Mouse (Mus musculus) limb, embryonic 13.5 days (tissue): ENCODE results near the gene Hmg20a. TPM values are rescaled to one million over a fixed set of nuclear protein-coding genes. Genes with fewer than 3 reads are reported as not detected.
"Not testable (repeated sequence)": the region's sequence is repeated elsewhere in the genome, so short reads cannot be mapped to it uniquely, and the experiment has no call there.

Experiments
- ATAC-seq: fragments of 200-750 bp; cut with Nextera tagmentation; 2 replicates; pipeline ENCODE4 v1.8.0; 2017; ENCODE audit warnings: low read depth, moderate number of reproducible peaks, moderate TSS enrichment; ENCODE audit not compliant: low FRiP score
- H3K27ac ChIP-seq: fragments of 300-500 bp; sonication (generic); 2 replicates; pipeline ENCODE4 v1.5.1; 2015; ENCODE audit warnings: inconsistent platforms, mild to moderate bottlenecking, moderate library complexity
- H3K27me3 ChIP-seq: fragments of 300-500 bp; sonication (generic); 2 replicates; pipeline ENCODE4 v1.6.1; 2015; ENCODE audit warnings: mild to moderate bottlenecking, inconsistent platforms
- H3K36me3 ChIP-seq: fragments of 300-500 bp; sonication (generic); 2 replicates; pipeline ENCODE4 v1.6.1; 2015; ENCODE audit warnings: inconsistent platforms, mild to moderate bottlenecking, moderate library complexity
- H3K4me1 ChIP-seq: fragments of 300-500 bp; sonication (generic); 2 replicates; pipeline ENCODE4 v1.6.1; 2015; ENCODE audit warnings: inconsistent platforms
- H3K4me2 ChIP-seq: fragments of 300-500 bp; sonication (generic); replicated peaks from 2 replicates; pipeline ENCODE4 v1.6.1; 2015; ENCODE audit warnings: inconsistent platforms, mild to moderate bottlenecking, moderate library complexity
- H3K4me3 ChIP-seq: fragments of 300-500 bp; sonication (generic); 2 replicates; pipeline ENCODE4 v1.5.1; 2015; ENCODE audit warnings: moderate library complexity, mild to moderate bottlenecking, inconsistent platforms
- H3K9ac ChIP-seq: fragments of 300-500 bp; sonication (generic); 2 replicates; pipeline ENCODE4 v1.6.1; 2015; ENCODE audit warnings: mild to moderate bottlenecking, inconsistent platforms
- H3K9me3 ChIP-seq: fragments of 300-500 bp; sonication (generic); 2 replicates; pipeline ENCODE4 v1.6.1; 2016; ENCODE audit warnings: inconsistent platforms
- WGBS: fragments of 180-500 bp; shearing (Covaris S2); methylation state at CpG from one replicate; pipeline ENCODE4 v1.1.7; 2015; 5-methylcytosine and 5-hydroxymethylcytosine counted together
- polyA plus RNA-seq: library from polyadenylated mRNA; unstranded; fragments of >200 nt; fragmentation: Nextera tagmentation; extraction: Ambion mirVana; gene quantifications from 2 replicates; pipeline ENCODE4 v1.2.1, GENCODE M21; 2015

The Hmg20a gene
- polyA plus RNA-seq, 1 experiment from 2014 or later: 73.1 TPM

DNA sequence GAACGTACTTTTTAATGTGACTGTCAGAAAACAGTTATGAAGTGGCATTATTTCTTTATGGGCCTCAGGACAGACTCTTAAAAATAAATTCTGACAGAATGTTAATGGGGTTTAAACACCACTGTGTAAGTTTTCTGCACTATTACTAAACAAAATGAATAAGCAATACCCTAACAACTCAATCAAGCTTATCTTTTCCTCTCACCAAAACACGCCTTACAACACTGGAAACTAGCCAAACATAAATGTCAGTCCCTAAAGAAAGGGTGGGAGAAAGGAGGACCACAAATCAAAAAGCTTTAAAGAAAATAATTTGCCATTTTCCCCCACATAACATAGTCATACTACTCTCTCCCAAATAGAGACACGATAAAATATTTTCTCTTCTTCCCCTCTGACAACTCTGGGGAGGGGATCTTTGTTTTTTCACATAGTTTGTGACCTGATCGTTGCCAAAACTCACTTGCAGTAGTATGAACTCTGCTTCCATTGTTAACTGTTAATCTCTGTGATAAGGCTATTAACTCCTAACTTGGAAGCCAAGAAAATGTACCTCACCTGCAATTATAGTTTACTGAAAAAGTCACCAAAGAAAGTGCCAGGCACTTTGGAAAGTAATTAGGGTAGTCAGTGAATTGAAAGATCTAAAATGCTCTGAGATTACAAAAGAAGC, 2.3 kb upstream of the Hmg20a start:
- no peak overlapping the region for H3K27ac ChIP-seq
- no peaks in the 10 kb centered on the region for H3K36me3 ChIP-seq
- no peaks in the 10 kb centered on the region for H3K9me3 ChIP-seq
- H3K27me3 ChIP-seq: no peaks in the 10 kb centered on the region
- H3K9ac ChIP-seq: no peak overlapping the region
- peaks cover 25% of the 10 kb centered on the region for H3K4me1 ChIP-seq
- H3K4me2 ChIP-seq: peak overlapping the region; percentile 80
- H3K4me3 ChIP-seq: no peak overlapping the region
- no peak for ATAC-seq
- WGBS: 70% methylated on average over 4 of the region's 4 CpGs

DNA sequence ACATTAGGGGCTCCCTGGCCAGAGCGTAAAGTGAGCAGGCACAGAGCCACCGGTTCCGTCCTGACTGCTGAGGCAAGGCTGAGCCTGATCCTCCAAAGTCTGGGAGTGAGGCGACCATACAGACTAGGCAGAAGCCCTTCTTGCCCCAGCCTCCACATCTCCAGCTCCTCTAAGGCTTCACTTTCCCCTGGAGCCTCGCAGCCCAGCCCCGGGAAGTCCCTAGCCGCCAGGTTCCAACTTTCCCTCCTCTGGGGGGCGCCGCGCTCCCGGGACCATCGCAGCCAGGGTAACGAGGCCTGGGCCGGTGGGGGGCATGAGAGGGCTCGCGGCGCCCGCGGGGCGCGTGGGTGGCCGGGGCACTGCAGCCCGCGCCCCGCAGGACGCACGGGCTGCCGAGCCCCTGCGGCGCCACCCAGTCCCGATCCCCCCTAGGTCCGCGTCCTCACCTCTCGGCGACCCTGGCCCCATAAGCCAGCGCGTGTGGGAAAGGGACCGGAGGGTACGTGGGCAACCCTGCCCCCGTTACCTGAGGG, 928 bp upstream of the Hmg20a start:
- 0% methylated on average over 32 of the region's 40 CpGs for WGBS
- H3K27me3 ChIP-seq: no peaks in the 10 kb centered on the region
- no peaks in the 10 kb centered on the region for H3K9me3 ChIP-seq
- peak; percentile 38 for ATAC-seq
- peak overlapping the region; percentile 95 for H3K27ac ChIP-seq
- H3K36me3 ChIP-seq: no peaks in the 10 kb centered on the region
- peak overlapping the region; percentile 84 for H3K9ac ChIP-seq
- H3K4me1 ChIP-seq: peaks cover 26% of the 10 kb centered on the region
- H3K4me2 ChIP-seq: peak overlapping the region; percentile 80
- H3K4me3 ChIP-seq: peak overlapping the region; percentile 77

DNA sequence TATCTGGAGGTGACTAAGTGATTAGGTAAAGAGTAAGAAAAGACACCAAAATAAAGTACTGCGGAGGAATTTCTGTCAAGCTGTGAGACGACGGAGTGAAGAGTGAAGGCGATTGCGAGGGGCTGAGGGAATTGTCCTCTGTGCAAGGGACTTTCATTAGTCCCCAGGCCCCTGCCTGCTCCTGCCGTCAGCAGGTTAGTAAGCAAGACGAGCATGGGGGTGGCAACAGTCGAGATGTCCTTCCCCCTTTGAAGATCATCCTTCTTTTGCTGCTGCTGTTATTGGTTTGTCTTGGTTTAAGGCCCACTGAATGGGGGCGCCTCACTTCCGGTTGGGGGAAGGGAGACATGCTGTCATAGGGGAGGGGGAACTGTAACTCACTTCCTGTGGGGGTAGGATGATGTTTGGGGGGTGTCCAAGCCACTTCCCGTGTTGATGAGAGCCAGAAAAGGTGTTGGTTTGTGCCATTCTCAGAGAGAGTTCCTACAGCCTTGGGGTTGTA, 380 bp downstream of the Hmg20a start:
- Histone ChIP-seq H3K27ac (peak overlapping the region; percentile 90), H3K27me3 (no peaks in the 10 kb centered on the region), H3K4me2 (peak overlapping the region; percentile 80), H3K9me3 (no peaks in the 10 kb centered on the region), H3K4me3 (peak overlapping the region; percentile 77), H3K36me3 (no peaks in the 10 kb centered on the region), H3K4me1 (peaks cover 29% of the 10 kb centered on the region), H3K9ac (peak overlapping the region; percentile 71)
- ATAC-seq: no peak
- WGBS: 1% methylated on average over 11 of the region's 11 CpGs

DNA sequence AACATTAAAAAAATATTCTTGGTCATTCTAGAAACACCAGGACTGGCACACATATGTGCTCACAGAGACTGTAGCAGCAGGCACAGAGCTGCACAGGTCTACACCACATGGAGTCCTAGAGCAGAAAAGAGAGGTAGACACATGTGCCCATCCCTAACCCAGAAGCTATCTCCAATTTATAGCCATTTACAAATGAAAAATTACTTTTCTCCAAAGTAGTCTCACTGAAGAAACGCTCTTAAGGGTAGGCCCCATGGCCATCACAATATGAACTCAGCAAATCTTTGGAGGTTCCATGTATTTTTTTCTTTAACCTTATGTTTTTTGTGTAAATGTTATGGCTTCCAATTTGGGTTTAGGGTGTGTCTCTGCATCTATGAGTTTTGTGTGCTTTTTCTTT, 1.8 kb downstream of the Hmg20a start:
- Histone ChIP-seq H3K4me2 (peak overlapping the region; percentile 12), H3K36me3 (no peaks in the 10 kb centered on the region; the same call in 1 of the 2 replicates), H3K4me3 (no peak overlapping the region), H3K9me3 (no peaks in the 10 kb centered on the region), H3K9ac (no peak overlapping the region), H3K4me1 (peaks cover 29% of the 10 kb centered on the region), H3K27me3 (no peaks in the 10 kb centered on the region), H3K27ac (no peak overlapping the region)
- no peak for ATAC-seq
- WGBS: 93% methylated on average over 1 of the region's 1 CpGs

DNA sequence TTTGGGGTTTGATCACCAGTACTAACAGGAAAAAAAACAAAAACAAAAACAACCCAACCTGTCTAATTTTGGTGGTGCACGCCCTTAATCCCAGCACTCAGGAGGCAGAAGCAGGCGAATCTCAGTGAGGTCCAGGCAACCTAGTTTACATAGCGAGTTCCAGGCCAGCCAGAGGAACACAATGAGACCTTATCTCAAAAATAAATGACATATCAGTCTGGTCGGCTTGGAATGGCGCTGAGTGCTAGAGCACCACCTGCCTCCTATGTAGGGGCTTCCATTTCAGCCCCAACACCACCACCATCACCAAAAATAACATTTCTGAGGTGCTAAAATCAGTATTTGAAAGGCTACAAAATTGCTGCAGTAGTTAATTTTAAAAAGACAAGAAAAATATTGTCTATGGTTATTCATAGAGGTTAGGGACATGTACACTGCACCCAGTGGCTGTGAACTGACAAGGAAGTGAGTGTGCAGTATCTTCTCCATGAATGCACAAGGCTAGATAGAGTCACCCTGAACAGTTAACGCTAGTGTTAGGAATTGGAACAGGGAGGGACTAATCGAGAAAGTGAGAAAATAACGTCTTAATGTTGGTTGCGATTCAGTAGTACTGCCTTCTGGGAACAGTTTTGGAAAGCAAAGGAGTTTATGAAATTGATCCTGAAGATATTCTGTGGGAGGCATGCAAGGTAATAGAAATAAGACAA, 2.6 kb downstream of the Hmg20a start:
- no peak overlapping the region for H3K27ac ChIP-seq
- H3K9me3 ChIP-seq: no peaks in the 10 kb centered on the region
- no peaks in the 10 kb centered on the region for H3K27me3 ChIP-seq
- no peak overlapping the region for H3K4me2 ChIP-seq
- 91% methylated on average over 9 of the region's 9 CpGs for WGBS
- H3K36me3 ChIP-seq: no peaks in the 10 kb centered on the region; the same call in 1 of the 2 replicates
- H3K9ac ChIP-seq: peak overlapping the region; percentile 2; the same call in 1 of the 2 replicates
- H3K4me3 ChIP-seq: no peak overlapping the region
- peaks cover 29% of the 10 kb centered on the region for H3K4me1 ChIP-seq
- ATAC-seq: no peak

DNA sequence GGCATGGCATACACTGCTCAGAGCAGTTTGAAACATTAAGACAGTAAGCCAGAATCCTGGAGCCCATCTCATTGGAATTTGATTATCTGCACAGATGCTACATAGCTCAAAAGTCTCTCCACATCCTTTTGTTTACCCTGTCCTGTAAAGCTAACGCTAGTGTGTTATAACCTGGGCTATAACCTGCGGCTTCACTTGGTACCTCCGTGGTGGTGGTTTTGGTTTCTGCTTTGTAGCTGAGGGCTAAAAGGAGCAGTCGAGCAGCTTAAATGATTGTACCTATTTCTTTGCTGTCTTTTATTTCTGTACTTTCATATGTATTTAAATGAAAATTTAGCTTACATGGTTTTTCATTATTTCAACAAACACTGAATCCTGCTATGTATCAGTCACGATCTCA, 3.6 kb downstream of the Hmg20a start:
- no peaks in the 10 kb centered on the region; the same call in 1 of the 2 replicates for H3K36me3 ChIP-seq
- no peaks in the 10 kb centered on the region for H3K27me3 ChIP-seq
- peaks cover 23% of the 10 kb centered on the region for H3K4me1 ChIP-seq
- H3K4me2 ChIP-seq: no peak overlapping the region
- ATAC-seq: no peak
- no peak overlapping the region for H3K27ac ChIP-seq
- no peak overlapping the region for H3K9ac ChIP-seq
- no peaks in the 10 kb centered on the region for H3K9me3 ChIP-seq
- 77% methylated on average over 5 of the region's 5 CpGs for WGBS
- H3K4me3 ChIP-seq: no peak overlapping the region

DNA sequence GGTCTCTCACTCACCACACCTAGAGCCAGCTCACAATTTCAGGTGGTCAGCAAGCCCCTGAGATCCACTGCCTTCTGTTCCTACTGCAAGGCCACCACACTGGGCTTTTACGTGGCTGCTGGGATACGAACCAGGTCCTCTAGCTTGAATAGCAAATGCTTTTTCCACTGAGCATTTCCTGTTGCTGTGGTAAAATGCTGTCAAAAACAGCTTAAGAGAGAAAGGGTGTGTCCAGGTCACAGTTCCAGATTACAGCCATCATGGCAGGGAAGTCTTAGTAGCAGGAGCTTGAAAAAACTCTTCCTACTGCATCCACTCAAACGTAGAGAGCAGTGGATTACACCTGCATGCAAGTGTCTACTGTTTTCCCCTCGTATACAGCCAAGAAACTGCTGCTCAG, 6.5 kb downstream of the Hmg20a start:
- H3K4me2 ChIP-seq: no peak overlapping the region
- no peak overlapping the region for H3K4me3 ChIP-seq
- H3K36me3 ChIP-seq: no peaks in the 10 kb centered on the region; the same call in 1 of the 2 replicates
- H3K9ac ChIP-seq: no peak overlapping the region
- H3K27ac ChIP-seq: no peak overlapping the region
- 84% methylated on average over 4 of the region's 4 CpGs for WGBS
- no peaks in the 10 kb centered on the region for H3K9me3 ChIP-seq
- no peaks in the 10 kb centered on the region for H3K27me3 ChIP-seq
- ATAC-seq: no peak
- peaks cover 12% of the 10 kb centered on the region; the same call in 1 of the 2 replicates for H3K4me1 ChIP-seq

DNA sequence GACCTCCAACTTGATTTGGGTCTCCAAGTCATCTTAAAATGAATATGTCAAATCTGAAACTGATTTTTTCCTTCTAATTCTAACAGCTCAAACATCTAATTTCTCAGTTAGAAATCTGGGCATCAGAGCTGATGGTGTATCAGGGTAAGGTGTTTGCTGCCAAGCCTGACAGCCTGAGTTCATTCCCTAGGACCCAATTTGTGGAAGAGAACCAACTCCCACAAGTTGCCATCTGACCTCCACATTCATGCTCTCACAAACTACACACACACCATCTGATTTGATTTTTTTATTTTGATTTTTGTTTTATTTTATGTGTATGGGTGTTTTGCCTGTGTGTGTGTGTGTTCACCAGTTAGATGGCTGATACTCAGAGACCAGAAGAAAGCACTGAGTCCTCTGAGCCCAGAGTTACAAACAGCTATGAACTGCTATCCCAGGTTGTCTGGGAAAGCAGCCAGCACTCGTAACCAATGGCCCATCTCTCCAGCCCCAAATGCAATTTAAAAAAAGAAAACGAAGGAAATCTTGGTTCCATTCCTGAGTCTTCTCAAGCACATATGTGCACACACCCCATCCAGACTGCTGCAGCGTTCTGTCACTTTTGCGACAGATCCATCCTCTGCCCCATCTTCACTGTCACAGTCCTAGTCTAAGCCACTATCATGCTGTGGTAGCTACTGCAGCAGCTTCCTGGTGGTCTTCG, 17.6 kb downstream of the Hmg20a start:
- Histone ChIP-seq H3K4me3 (no peak overlapping the region), H3K9ac (no peak overlapping the region), H3K36me3 (no peaks in the 10 kb centered on the region), H3K4me1 (peaks cover 8% of the 10 kb centered on the region; the same call in 1 of the 2 replicates), H3K27ac (no peak overlapping the region; the same call in 1 of the 2 replicates), H3K9me3 (no peaks in the 10 kb centered on the region), H3K27me3 (no peaks in the 10 kb centered on the region), H3K4me2 (no peak overlapping the region)
- 70% methylated on average over 5 of the region's 5 CpGs for WGBS
- ATAC-seq: no peak

DNA sequence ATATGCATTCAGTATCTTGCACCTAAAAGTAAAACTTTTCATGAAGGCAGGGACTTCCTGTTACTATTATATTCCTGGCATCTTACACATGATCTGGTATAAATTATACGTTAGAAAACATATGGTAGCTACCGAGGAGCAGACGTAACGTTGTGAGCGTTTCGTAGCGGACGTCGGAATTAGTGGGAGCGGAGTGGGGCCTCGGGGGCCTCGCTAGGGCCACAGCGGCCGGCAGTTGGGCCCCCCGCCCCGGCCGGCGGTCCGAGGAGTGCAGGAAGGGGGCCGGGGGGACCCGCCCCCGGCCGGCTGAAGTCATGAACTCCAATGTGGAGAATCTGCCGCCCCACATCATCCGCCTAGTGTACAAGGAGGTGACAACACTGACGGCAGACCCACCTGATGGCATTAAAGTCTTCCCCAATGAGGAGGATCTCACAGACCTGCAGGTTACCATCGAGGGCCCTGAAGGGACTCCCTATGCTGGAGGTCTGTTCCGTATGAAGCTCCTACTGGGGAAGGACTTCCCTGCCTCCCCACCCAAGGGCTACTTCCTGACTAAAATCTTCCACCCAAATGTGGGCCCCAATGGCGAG, 19.0 kb downstream of the Hmg20a start:
- not testable (repeated sequence) for H3K4me1 ChIP-seq, H3K9me3 ChIP-seq, H3K4me2 ChIP-seq, H3K27me3 ChIP-seq, ATAC-seq, H3K4me3 ChIP-seq, H3K27ac ChIP-seq, H3K9ac ChIP-seq, H3K36me3 ChIP-seq
- WGBS: 82% methylated on average over 26 of the region's 29 CpGs

DNA sequence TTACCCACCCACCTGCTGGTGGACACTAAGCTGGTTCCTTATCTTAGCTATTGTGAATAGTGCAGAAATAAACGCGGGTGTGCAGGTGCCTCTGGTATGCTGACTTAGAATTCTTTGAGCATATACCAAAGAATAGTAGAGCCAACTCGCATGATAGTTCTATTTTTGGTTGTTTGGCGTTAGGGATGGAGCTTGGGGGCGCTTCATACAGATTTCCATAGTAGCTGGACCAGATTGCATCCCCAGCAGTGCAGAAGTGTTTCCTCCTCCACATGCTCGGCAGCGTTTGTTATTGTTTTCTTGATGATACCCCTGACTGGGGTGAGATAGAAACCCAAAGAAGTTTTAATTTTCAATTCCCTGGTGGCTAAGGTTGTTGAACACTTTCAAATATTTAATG, 21.3 kb downstream of the Hmg20a start:
- Histone ChIP-seq H3K4me3 (no peak overlapping the region), H3K27ac (no peak overlapping the region), H3K4me1 (peaks cover 3% of the 10 kb centered on the region; the same call in 1 of the 2 replicates), H3K9ac (no peak overlapping the region), H3K9me3 (no peaks in the 10 kb centered on the region), H3K4me2 (no peak overlapping the region), H3K36me3 (no peaks in the 10 kb centered on the region), H3K27me3 (no peaks in the 10 kb centered on the region)
- WGBS: 82% methylated on average over 7 of the region's 7 CpGs
- no peak for ATAC-seq

DNA sequence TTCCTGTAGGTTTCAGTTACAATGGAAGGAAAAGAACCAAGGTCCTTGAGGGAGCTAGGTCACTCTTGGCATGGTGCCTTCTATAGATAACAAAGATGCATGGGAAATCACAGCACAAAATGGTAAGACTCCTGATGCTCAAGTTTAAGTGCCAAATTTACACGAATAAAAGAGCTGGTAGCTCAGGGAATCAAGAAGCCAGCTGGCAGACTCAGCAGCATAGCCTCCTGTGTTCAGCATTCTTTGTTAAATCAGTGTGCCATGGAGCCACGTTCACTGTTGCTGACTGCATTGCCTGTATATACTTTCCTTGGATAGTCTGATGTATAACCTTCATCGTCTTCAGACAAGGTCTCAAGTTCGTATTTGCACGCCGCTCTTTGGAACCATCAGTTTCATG, 33.2 kb downstream of the Hmg20a start:
- Histone ChIP-seq H3K9me3 (no peaks in the 10 kb centered on the region), H3K4me1 (no peaks in the 10 kb centered on the region), H3K4me2 (no peak overlapping the region), H3K36me3 (peaks cover 4% of the 10 kb centered on the region), H3K4me3 (no peak overlapping the region), H3K9ac (no peak overlapping the region), H3K27me3 (no peaks in the 10 kb centered on the region), H3K27ac (no peak overlapping the region)
- WGBS: 92% methylated on average over 6 of the region's 6 CpGs
- no peak for ATAC-seq
